Mouse (Mus musculus) kidney, adult 8-10 months (tissue): ENCODE results near the gene Slc20a1.

ENCODE experiments used
- DNase-seq, 2 experiments: peaks; one replicate each; pipeline ENCODE4 v3.0.0; 2022

Gene Slc20a1

GRCm38 (mm10) chr2:129258056-129258455 is 59.5 kb downstream of the Slc20a1 start:
- no peak for DNase-seq

- peak; percentile 57 to 63 for DNase-seq
Measured at GRCm38 (mm10) chr2:129258475-129259211, 60.1 kb downstream of the Slc20a1 start.

GRCm38 (mm10) chr2:129260646-129261045 is 62.1 kb downstream of the Slc20a1 start:
- no peak for DNase-seq
